Mouse (Mus musculus): ENCODE results near the gene Tjap1. TPM values are rescaled to one million over a fixed set of nuclear protein-coding genes. Genes with fewer than 3 reads are reported as not detected.

Gene Tjap1
- total RNA-seq, 2 experiments from 2014 or later = 39.0 to 41.0 TPM

Small RNAs within 50 kb of the gene (microRNA-seq; reads per million reads assigned to microRNA genes)
- 0 to 0.45 reads per million in 2 experiments for gene Mir693

Other genes starting within 250 kb of the Tjap1 start
- gene Mrps18a, start 172.0 kb downstream of the Tjap1 start, total RNA-seq (2021) = 10 to 100 TPM; 80.8 to 82.4 TPM
- 10 to 100 TPM; 39.8 to 41.3 TPM for gene Rsph9, start 138.8 kb downstream of the Tjap1 start, total RNA-seq (2021)
- 10 to 100 TPM; 10.7 to 11.1 TPM for gene Mad2l1bp, start 129.5 kb downstream of the Tjap1 start, total RNA-seq (2021)
- gene Gtpbp2, start 122.0 kb downstream of the Tjap1 start, total RNA-seq (2021) = 100 to 1,000 TPM in 1 of 2 experiments, 10 to 100 TPM in 1; 86.9 to 100 TPM
- 1 to 10 TPM; 6.8 to 7.5 TPM for gene Polh, start 80.4 kb downstream of the Tjap1 start, total RNA-seq (2021)
- 10 to 100 TPM; 43.0 to 43.9 TPM for gene Xpo5, start 80.2 kb downstream of the Tjap1 start, total RNA-seq (2021)
- 10 to 100 TPM; 37.2 to 40.1 TPM for gene Polr1c, start 35.0 kb downstream of the Tjap1 start, total RNA-seq (2021)
- gene Yipf3, start 34.9 kb downstream of the Tjap1 start, total RNA-seq (2021) = 10 to 100 TPM; 68.7 to 70.3 TPM
- 10 to 100 TPM; 88.1 to 93.6 TPM for gene Lrrc73, start 29.5 kb downstream of the Tjap1 start, total RNA-seq (2021)
- 10 to 100 TPM; 44.4 to 52.4 TPM for gene Dlk2, start 14.4 kb upstream of the Tjap1 start, total RNA-seq (2021)
- gene Abcc10, start 45.3 kb upstream of the Tjap1 start, total RNA-seq (2021) = 1 to 10 TPM; 9.3 to 9.6 TPM
- gene Zfp318, start 100.7 kb upstream of the Tjap1 start, total RNA-seq (2021) = 10 to 100 TPM; 78.1 to 81.5 TPM
- gene Crip3, start 145.9 kb upstream of the Tjap1 start, total RNA-seq (2021) = 1 to 10 TPM; 3.0 to 4.4 TPM
- under 1 TPM; 0.48 to 0.76 TPM for gene Slc22a7, start 155.4 kb upstream of the Tjap1 start, total RNA-seq (2021)
- 100 to 1,000 TPM; 106 to 107 TPM for gene Ttbk1, start 204.6 kb upstream of the Tjap1 start, total RNA-seq (2021)
- 1 to 10 TPM; 6.0 to 7.6 TPM for gene Dnph1, start 213.7 kb upstream of the Tjap1 start, total RNA-seq (2021)

Data from layer of hippocampus, postnatal 10 days (tissue).